Mouse (Mus musculus): ENCODE measurements around the gene Prdm1. TPM values are rescaled to one million over a fixed set of nuclear protein-coding genes. Genes with fewer than 3 reads are reported as not detected.

Prdm1 gene
- polyA plus RNA-seq, 1 experiment from 2014 or later, result 0.62 TPM

DNA sequence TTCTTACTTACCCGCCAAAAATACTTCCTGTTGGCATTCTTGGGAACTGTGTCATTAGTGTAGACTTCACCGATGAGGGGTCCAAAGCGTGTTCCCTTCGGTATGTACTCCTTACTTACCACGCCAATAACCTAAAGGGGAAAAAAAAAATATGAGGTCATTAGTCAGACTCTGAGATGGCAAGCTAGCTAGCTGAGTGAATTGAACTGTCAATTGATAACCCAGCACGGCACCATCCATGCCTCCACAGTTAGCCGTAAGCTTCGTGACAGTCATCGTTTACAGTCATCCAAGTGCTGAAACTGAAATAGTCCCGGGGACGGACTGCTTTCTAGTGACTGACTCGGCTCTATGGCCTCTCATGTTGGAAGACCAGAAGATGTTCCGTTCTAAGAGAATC, 78.2 kb downstream of the Prdm1 start:
- H3K4me3 ChIP-seq (replicated peaks), result no peak overlapping the region
- H3K36me3 ChIP-seq, result no peaks in the 10 kb centered on the region
- no peak overlapping the region for H3K27ac ChIP-seq
- H3K9ac ChIP-seq (replicated peaks), result no peak overlapping the region
- no peak overlapping the region for H3K4me2 ChIP-seq (replicated peaks)
- H3K4me1 ChIP-seq (replicated peaks), result no peaks in the 10 kb centered on the region; the same call in 1 of the 2 replicates
- peaks cover 18% of the 10 kb centered on the region; the same call in 1 of the 2 replicates for H3K27me3 ChIP-seq
- ATAC-seq, result no peak
- no peaks in the 10 kb centered on the region for H3K9me3 ChIP-seq
- WGBS, result 83% methylated on average over 13 of the region's 13 CpGs

DNA sequence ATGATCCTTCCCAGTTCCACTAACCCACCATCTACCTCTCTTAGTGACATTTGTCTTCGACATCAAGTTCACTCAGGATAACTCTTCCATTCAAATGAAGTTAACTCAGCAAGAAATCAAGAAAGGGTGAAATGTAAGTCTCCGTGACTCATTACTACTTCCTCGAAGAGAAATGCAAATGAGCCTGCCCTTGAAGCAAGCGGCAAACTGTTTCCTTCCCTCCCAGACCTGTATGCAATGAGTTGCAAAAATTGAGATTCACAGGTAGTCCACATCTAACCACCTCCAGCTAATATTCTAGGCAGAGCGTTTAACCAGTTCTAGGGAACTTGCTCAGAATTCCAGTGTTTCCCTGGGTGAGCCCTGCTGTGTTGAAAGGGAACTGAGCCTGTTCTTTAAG, 78.6 kb downstream of the Prdm1 start:
- Histone ChIP-seq H3K4me3 (replicated peaks) (no peak overlapping the region), H3K36me3 (no peaks in the 10 kb centered on the region), H3K27me3 (peaks cover 13% of the 10 kb centered on the region; the same call in 1 of the 2 replicates), H3K9ac (replicated peaks) (no peak overlapping the region), H3K9me3 (no peaks in the 10 kb centered on the region), H3K4me2 (replicated peaks) (no peak overlapping the region), H3K4me1 (replicated peaks) (no peaks in the 10 kb centered on the region; the same call in 1 of the 2 replicates), H3K27ac (no peak overlapping the region)
- WGBS, result 64% methylated on average over 5 of the region's 5 CpGs
- ATAC-seq, result no peak

DNA sequence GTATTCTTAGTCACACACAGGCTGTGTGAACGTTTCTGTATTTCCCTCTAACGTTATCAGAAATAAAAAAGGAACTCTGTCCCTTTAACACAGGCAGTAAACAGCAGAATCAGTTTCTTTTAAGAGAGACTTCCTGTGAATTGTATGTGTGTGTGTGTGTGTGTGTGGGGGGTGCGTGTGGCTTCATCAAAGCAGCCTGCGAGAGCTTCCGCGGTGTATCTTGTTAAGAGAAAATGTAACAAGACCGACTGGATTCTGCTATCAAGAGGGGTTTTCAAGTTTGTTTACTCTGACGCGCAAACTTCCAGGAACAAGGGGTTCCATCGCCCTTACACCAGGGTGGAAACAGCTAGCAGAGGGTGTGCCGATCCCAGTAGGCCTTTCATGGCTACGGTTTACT, 80.1 kb downstream of the Prdm1 start:
- 71% methylated on average over 12 of the region's 12 CpGs for WGBS
- ATAC-seq, result no peak
- Histone ChIP-seq H3K4me1 (replicated peaks) (no peaks in the 10 kb centered on the region; the same call in 1 of the 2 replicates), H3K27ac (no peak overlapping the region), H3K4me3 (replicated peaks) (no peak overlapping the region), H3K36me3 (no peaks in the 10 kb centered on the region), H3K27me3 (peaks cover 6% of the 10 kb centered on the region; the same call in 1 of the 2 replicates), H3K4me2 (replicated peaks) (no peak overlapping the region), H3K9me3 (no peaks in the 10 kb centered on the region), H3K9ac (replicated peaks) (no peak overlapping the region)

DNA sequence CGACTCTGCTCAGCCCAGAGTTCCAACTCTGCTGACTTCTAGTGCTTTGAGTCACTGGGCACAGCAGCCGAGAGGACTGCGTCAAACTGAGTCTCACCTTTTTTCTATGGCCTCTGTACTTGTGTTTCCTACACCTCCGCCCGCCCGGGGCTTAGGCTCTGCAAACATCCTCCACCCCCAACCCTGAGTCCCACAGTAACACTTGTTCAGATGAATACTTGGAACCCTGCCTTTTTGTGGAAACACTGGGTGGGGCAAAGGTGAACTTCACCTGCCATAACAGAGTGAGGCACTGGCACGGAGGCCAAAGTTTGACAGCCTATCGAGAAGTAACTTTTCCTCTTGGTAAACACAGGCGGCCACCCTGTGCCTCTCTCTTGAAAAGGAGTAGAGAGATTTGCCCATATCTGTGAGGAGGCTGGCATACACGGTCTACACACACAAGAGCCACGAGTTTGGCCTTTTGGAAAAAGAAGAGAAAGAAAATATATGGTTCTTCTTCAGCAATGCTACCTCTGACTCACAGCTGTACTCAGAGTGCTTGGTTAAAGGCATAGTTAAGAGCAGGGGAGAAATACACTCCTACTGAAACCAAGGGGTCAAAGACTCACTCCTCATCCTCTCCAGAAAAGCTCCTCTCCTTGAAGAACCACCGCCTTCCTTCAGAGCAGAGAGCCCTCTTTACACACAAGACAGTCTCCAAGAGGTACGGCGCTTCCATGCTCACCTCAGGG, 80.7 kb downstream of the Prdm1 start:
- Histone ChIP-seq H3K4me3 (replicated peaks) (no peak overlapping the region), H3K36me3 (no peaks in the 10 kb centered on the region), H3K9me3 (no peaks in the 10 kb centered on the region), H3K27ac (no peak overlapping the region), H3K4me1 (replicated peaks) (no peaks in the 10 kb centered on the region; the same call in 1 of the 2 replicates), H3K4me2 (replicated peaks) (no peak overlapping the region), H3K27me3 (peaks cover 3% of the 10 kb centered on the region; the same call in 1 of the 2 replicates), H3K9ac (replicated peaks) (no peak overlapping the region)
- 93% methylated on average over 14 of the region's 14 CpGs for WGBS
- ATAC-seq, result no peak

DNA sequence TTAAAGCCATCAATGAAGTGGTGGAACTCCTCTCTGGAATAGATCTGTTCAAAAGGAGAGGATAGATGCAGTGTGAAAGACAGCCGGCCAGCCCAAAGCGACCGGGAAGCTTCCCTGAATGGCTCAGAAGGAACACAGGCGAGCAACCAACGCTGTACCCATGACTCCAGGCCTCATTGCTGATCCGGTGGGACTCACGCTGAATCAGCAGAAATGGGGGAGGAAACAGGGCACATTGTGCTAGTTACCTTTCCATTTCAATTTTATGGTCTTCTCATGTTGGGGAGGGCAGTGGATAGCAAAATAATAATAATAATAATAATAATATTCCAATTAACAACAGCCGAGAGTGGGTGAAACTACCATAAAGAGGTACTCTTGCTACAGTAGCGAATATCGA, 81.3 kb downstream of the Prdm1 start:
- no peaks in the 10 kb centered on the region for H3K9me3 ChIP-seq
- ATAC-seq, result no peak
- no peak overlapping the region for H3K4me2 ChIP-seq (replicated peaks)
- 86% methylated on average over 10 of the region's 10 CpGs for WGBS
- no peaks in the 10 kb centered on the region; the same call in 1 of the 2 replicates for H3K4me1 ChIP-seq (replicated peaks)
- no peak overlapping the region for H3K9ac ChIP-seq (replicated peaks)
- peaks cover 3% of the 10 kb centered on the region; the same call in 1 of the 2 replicates for H3K27me3 ChIP-seq
- H3K27ac ChIP-seq, result no peak overlapping the region
- H3K36me3 ChIP-seq, result no peaks in the 10 kb centered on the region
- no peak overlapping the region for H3K4me3 ChIP-seq (replicated peaks)

DNA sequence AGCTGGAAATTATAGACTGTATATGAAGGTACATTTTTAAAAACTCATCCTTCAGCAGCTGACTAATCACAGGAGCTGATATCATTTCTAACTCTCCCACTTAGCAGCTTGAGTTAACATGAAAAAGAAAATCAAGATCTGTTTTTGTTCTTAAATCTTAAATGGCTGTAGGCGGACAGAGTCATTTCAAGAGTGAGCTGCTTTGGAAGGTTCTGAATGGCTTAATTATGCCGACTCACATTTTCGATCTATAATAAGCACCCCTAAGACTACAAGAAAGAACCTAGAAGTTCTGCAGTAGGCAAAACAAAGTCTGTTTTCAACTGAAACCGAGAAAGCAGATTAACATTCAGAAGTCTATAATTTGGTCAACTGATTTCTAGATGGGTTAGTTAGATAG, 83.9 kb downstream of the Prdm1 start:
- Histone ChIP-seq H3K4me3 (replicated peaks) (no peak overlapping the region), H3K4me1 (replicated peaks) (no peaks in the 10 kb centered on the region; the same call in 1 of the 2 replicates), H3K9ac (replicated peaks) (no peak overlapping the region), H3K4me2 (replicated peaks) (no peak overlapping the region), H3K36me3 (no peaks in the 10 kb centered on the region), H3K27me3 (peaks cover 12% of the 10 kb centered on the region; the same call in 1 of the 2 replicates), H3K27ac (no peak overlapping the region), H3K9me3 (no peaks in the 10 kb centered on the region)
- 59% methylated on average over 4 of the region's 4 CpGs for WGBS
- ATAC-seq, result no peak

DNA sequence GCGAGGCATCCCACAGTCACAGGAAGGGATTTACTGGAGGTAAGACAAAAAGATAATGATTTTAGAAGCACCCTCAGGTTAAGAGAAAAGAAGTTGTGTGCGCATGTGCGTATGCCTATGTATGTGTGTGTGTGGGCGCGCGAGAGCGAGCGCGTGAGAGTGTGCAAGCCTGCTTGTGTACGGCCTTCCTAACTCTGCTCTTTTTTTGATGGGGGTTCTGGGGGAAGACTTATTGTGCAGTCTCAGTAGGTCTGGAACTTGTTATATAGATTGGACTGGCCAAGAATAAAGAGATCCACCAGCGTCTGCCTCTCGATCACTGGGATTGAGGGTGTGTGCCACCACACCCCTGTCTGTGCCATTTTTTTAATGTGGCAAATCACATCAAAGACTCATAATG, 84.6 kb downstream of the Prdm1 start:
- Histone ChIP-seq H3K4me1 (replicated peaks) (no peaks in the 10 kb centered on the region; the same call in 1 of the 2 replicates), H3K27me3 (peaks cover 12% of the 10 kb centered on the region; the same call in 1 of the 2 replicates), H3K4me2 (replicated peaks) (no peak overlapping the region), H3K9ac (replicated peaks) (no peak overlapping the region), H3K27ac (no peak overlapping the region), H3K4me3 (replicated peaks) (no peak overlapping the region), H3K36me3 (no peaks in the 10 kb centered on the region), H3K9me3 (no peaks in the 10 kb centered on the region)
- no peak for ATAC-seq
- 75% methylated on average over 12 of the region's 12 CpGs for WGBS

DNA sequence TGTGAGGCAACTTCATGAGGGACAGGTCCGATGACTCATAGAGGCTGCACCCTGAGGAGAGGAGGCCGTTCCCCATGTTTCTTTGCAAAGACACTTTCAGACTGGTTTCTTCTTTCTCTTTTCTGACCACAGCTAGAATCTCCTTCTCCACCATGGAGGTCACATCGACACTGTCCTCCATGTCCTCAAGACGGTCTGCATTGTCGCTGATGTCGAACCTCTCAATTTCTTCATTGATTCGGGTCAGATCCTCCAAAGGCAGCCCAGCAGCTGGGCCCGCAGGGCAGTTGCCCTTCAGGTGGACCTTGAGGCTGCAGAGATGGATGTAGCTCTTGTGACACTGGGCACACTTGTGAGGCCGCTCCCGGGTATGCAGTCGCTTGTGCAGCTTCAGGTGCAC, 88.6 kb downstream of the Prdm1 start:
- Histone ChIP-seq H3K9me3 (no peaks in the 10 kb centered on the region), H3K27me3 (peaks cover 10% of the 10 kb centered on the region; the same call in 1 of the 2 replicates), H3K4me1 (replicated peaks) (no peaks in the 10 kb centered on the region), H3K27ac (no peak overlapping the region), H3K4me3 (replicated peaks) (no peak overlapping the region), H3K36me3 (no peaks in the 10 kb centered on the region), H3K4me2 (replicated peaks) (no peak overlapping the region), H3K9ac (replicated peaks) (no peak overlapping the region)
- no peak for ATAC-seq
- 93% methylated on average over 11 of the region's 11 CpGs for WGBS

DNA sequence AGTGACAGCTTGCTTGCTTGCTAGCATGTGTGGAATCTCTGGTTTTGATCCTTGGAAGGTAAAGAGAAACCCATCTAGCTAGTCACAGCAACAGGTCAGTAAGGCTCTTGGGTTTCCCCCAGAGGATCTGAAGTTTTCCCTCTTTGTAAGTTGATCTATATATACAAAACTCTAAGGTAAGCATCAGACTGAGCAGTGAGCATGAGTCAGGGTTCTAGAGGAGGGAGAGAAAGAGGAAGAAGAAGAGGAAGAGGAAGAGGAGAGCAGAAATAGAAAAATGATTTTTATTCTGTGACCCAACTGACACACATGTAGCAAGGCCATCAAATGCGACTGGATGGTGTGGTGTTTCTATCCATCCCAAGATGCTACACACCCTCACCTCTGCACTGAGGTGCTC, 90.7 kb downstream of the Prdm1 start:
- Histone ChIP-seq H3K27me3 (peaks cover 10% of the 10 kb centered on the region; the same call in 1 of the 2 replicates), H3K4me2 (replicated peaks) (no peak overlapping the region)
- 90% methylated on average over 1 of the region's 1 CpGs for WGBS

DNA sequence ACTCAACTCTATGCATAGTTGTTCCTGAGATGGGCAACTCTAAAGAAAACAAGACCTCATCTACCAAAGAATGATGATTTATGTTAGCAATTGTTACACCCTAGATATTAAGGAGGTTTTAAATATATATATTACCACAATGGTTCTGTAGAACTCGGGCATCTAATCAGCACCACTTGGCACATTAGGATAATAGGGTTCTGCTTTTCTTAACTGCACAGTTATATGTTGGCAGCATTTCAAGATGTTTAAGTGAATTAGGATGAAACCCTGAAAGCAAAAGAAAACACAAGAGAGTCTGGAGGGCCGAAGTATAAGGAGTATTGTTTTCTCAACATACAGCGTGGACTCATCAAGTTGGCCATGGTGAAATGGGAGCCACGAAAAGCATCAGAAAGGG, 92.3 kb downstream of the Prdm1 start:
- Histone ChIP-seq H3K4me2 (replicated peaks) (no peak overlapping the region), H3K9ac (replicated peaks) (no peak overlapping the region), H3K4me1 (replicated peaks) (no peaks in the 10 kb centered on the region), H3K4me3 (replicated peaks) (no peak overlapping the region), H3K9me3 (no peaks in the 10 kb centered on the region), H3K36me3 (no peaks in the 10 kb centered on the region), H3K27ac (no peak overlapping the region), H3K27me3 (0 out of 2 replicates have a peak, but pooled peaks cover 6% of the 10 kb centered on the region)
- no peak for ATAC-seq
- WGBS, result 93% methylated on average over 4 of the region's 4 CpGs

More for the DNA sequence above, 90.7 kb downstream of the Prdm1 start:
- Histone ChIP-seq H3K9me3 (no peaks in the 10 kb centered on the region), H3K9ac (replicated peaks) (no peak overlapping the region), H3K4me3 (replicated peaks) (no peak overlapping the region), H3K36me3 (no peaks in the 10 kb centered on the region), H3K4me1 (replicated peaks) (no peaks in the 10 kb centered on the region), H3K27ac (no peak overlapping the region)
- ATAC-seq, result no peak

DNA sequence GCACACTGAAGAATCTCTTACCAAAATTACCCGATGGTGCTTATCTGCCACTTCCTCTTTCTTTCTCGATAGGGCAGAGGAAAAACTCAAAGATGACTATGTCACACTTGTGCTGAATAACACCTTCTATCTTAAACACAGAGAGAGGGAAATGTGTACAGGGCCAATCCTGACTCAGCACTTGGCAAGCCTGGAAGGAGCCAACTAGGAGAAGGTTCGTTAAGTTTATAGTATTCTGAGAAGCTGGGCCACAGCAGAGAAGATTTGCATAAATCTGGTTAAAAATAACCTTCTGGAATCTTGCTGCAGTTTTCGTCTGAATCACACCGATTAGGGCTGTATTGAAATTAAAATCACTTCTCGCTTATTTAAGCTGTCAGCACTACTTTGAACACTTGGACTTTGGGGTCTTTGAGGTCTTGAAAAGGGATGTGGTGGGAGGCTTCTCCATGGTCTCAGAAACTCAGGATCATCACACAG, 93.6 kb downstream of the Prdm1 start:
- no peak for ATAC-seq
- WGBS, result 56% methylated on average over 6 of the region's 6 CpGs

DNA sequence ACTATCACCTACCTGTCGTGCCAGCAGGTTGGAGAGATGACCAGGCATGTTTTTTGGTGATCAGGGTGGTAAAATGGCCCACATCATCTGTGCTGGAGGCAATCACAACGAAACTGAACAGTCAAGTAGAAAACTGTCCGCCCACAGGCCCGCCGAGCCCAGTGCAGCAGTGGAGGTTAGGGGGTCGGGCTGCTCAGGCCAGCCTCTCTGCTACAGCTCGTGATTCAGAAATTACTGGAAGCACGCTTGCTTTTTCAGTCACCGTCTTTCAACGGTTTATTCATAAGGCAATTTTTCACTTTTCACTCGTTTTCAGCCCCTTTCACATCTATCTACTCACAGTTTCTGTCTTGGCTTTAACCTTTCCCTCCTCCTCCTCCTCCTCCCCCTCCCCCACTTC, 96.1 kb downstream of the Prdm1 start:
- no peak overlapping the region for H3K4me2 ChIP-seq (replicated peaks)
- H3K4me1 ChIP-seq (replicated peaks), result 0 out of 2 replicates have a peak, but pooled peaks cover 4% of the 10 kb centered on the region
- H3K4me3 ChIP-seq (replicated peaks), result no peak overlapping the region
- peaks cover 19% of the 10 kb centered on the region for H3K27me3 ChIP-seq
- no peak overlapping the region for H3K27ac ChIP-seq
- H3K9ac ChIP-seq (replicated peaks), result no peak overlapping the region
- no peaks in the 10 kb centered on the region for H3K36me3 ChIP-seq
- no peaks in the 10 kb centered on the region for H3K9me3 ChIP-seq
- ATAC-seq, result no peak
- WGBS, result 79% methylated on average over 11 of the region's 11 CpGs

More for the DNA sequence above, 93.6 kb downstream of the Prdm1 start:
- Histone ChIP-seq H3K9ac (replicated peaks) (no peak overlapping the region), H3K9me3 (no peaks in the 10 kb centered on the region), H3K27me3 (peaks cover 14% of the 10 kb centered on the region; the same call in 1 of the 2 replicates), H3K4me2 (replicated peaks) (no peak overlapping the region), H3K4me1 (replicated peaks) (no peaks in the 10 kb centered on the region), H3K4me3 (replicated peaks) (no peak overlapping the region), H3K36me3 (no peaks in the 10 kb centered on the region), H3K27ac (no peak overlapping the region)

All from midbrain, embryonic 13.5 days (tissue).